Mouse (Mus musculus) stomach, embryonic 14.5 days (tissue): ENCODE data around the gene Gm11559. TPM values are rescaled to one million over a fixed set of nuclear protein-coding genes. Genes with fewer than 3 reads are reported as not detected.
"Not testable (repeated sequence)": the region's sequence is repeated elsewhere in the genome, so short reads cannot be mapped to it uniquely, and the experiment has no call there.

Experiments
- ATAC-seq: fragments of 200-750 bp; cut with Nextera tagmentation; 2 replicates; pipeline ENCODE4 v1.8.0; 2017; ENCODE audit warnings: low read depth, moderate TSS enrichment; ENCODE audit not compliant: insufficient number of reproducible peaks, insufficient read depth, low FRiP score
- H3K27ac ChIP-seq: fragments of 300-500 bp; sonication (generic); 2 replicates; pipeline ENCODE4 v1.5.1; 2014; ENCODE audit warnings: mild to moderate bottlenecking, low read length, moderate library complexity, mixed read lengths
- H3K27me3 ChIP-seq: fragments of 300-500 bp; sonication (generic); 2 replicates; pipeline ENCODE4 v1.6.1; 2014; ENCODE audit warnings: low read length, control low read depth, mixed read lengths; ENCODE audit not compliant: control insufficient read depth, insufficient read depth
- H3K36me3 ChIP-seq: fragments of 300-500 bp; sonication (generic); 2 replicates; pipeline ENCODE4 v1.6.1; 2014; ENCODE audit warnings: mild to moderate bottlenecking, control low read depth, low read length, moderate library complexity, mixed read lengths; ENCODE audit not compliant: control insufficient read depth, insufficient read depth
- H3K4me1 ChIP-seq: fragments of 300-500 bp; sonication (generic); 2 replicates; pipeline ENCODE4 v1.6.1; 2014; ENCODE audit warnings: low read length, control low read depth, mixed read lengths; ENCODE audit not compliant: control insufficient read depth, insufficient read depth
- H3K4me2 ChIP-seq: fragments of 300-500 bp; sonication (generic); replicated peaks from 2 replicates; pipeline ENCODE4 v1.6.1; 2014; ENCODE audit warnings: low read depth, low read length, control low read depth
- H3K4me3 ChIP-seq: fragments of 300-500 bp; sonication (generic); 2 replicates; pipeline ENCODE4 v1.5.1; 2014; ENCODE audit warnings: low read depth, low read length, control low read depth
- H3K9ac ChIP-seq: fragments of 300-500 bp; sonication (generic); replicated peaks from 2 replicates; pipeline ENCODE4 v1.6.1; 2014; ENCODE audit warnings: low read depth, mild to moderate bottlenecking, control low read depth, low read length, moderate library complexity, mixed read lengths
- H3K9me3 ChIP-seq: fragments of 300-500 bp; sonication (generic); 2 replicates; pipeline ENCODE4 v1.6.1; 2016; ENCODE audit warnings: low read depth, low read length, control low read depth; ENCODE audit not compliant: control insufficient read depth
- WGBS: fragments of 180-500 bp; shearing (Covaris S2); extraction: QIAGEN DNeasy Blood & Tissue Kit; methylation state at CpG from one replicate; pipeline ENCODE4 v1.1.7; 2014; 5-methylcytosine and 5-hydroxymethylcytosine counted together
- polyA plus RNA-seq: library from polyadenylated mRNA; unstranded; fragments of >200 nt; fragmentation: Nextera tagmentation; extraction: Ambion mirVana; gene quantifications from 2 replicates; pipeline ENCODE4 v1.2.1, GENCODE M21; 2014

Gene Gm11559
- polyA plus RNA-seq, 1 experiment from 2014 or later, result not detected

- not testable (repeated sequence) for H3K36me3 ChIP-seq, H3K27me3 ChIP-seq, H3K4me3 ChIP-seq, H3K4me1 ChIP-seq, ATAC-seq, H3K27ac ChIP-seq, H3K9me3 ChIP-seq, H3K4me2 ChIP-seq, H3K9ac ChIP-seq
- WGBS, result 72% methylated on average over 1 of the region's 1 CpGs
These were observed 8.8 kb downstream of the Gm11559 start, which contains the start of gene Krtap9-1 for GRCm38 (mm10) chr11:99873089-99873488. Krtap9-1 (plus strand) TSS chr11:99873389.

GRCm38 (mm10) chr11:99878887-99879286 is 14.6 kb downstream of the Gm11559 start, which contains the start of gene Gm11567:
Gm11567 (plus strand) TSS chr11:99879187.
- not testable (repeated sequence) for H3K4me1 ChIP-seq, H3K36me3 ChIP-seq, H3K4me3 ChIP-seq, H3K9me3 ChIP-seq, H3K27ac ChIP-seq, ATAC-seq, H3K4me2 ChIP-seq, H3K9ac ChIP-seq, H3K27me3 ChIP-seq
- WGBS, result 61% methylated on average over 1 of the region's 1 CpGs

DNA sequence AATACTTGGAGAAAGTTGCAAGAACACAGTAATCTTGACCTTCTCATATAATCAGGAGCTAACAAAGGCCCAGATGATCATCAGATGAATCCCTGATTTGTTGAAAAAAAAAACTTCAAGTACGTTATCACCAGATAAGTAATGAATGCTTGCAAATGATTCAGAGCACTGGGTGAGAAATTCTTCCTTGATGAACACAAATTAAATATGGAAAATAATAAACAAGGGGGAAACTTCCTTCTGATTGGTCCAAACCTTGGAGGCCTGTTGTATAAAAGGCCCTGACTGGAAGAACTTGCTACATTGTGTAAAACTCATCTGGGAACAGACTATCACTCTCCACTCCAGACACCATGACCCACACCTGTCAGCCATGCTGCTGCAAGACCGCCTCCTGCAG is 43.3 kb downstream of the Gm11559 start, which contains the start of gene Krtap31-1:
Gene Krtap31-1, plus strand, starts transcription at position 301 of the 400 bp plus-strand sequence.
- no peaks in the 10 kb centered on the region for H3K4me1 ChIP-seq
- WGBS, result 83% methylated on average over 2 of the region's 2 CpGs

GRCm38 (mm10) chr11:99914451-99914850 is 50.2 kb downstream of the Gm11559 start, which contains the start of gene Gm11565:
Gm11565 (plus strand) TSS chr11:99914751.
- H3K27ac ChIP-seq, result no peak within 1 kb of the TSS
- H3K4me3 ChIP-seq, result no peak within 1 kb of the TSS
- H3K27me3 ChIP-seq, result no peaks in the 10 kb centered on the region
- H3K4me1 ChIP-seq, result no peaks in the 10 kb centered on the region
- H3K36me3 ChIP-seq, result no peaks in the 10 kb centered on the region
- ATAC-seq, result no peak
- no peak within 1 kb of the TSS for H3K9ac ChIP-seq
- H3K9me3 ChIP-seq, result no peaks in the 10 kb centered on the region
- WGBS, result 89% methylated on average over 3 of the region's 3 CpGs
- H3K4me2 ChIP-seq, result no peak within 1 kb of the TSS

More for the DNA sequence above, 43.3 kb downstream of the Gm11559 start, which contains the start of gene Krtap31-1:
- Histone ChIP-seq H3K9ac (no peak within 1 kb of the TSS), H3K36me3 (no peaks in the 10 kb centered on the region), H3K4me2 (no peak within 1 kb of the TSS), H3K9me3 (no peaks in the 10 kb centered on the region), H3K27ac (no peak within 1 kb of the TSS), H3K27me3 (no peaks in the 10 kb centered on the region), H3K4me3 (no peak within 1 kb of the TSS)
- ATAC-seq, result no peak

Other genes with a start within 250 kb of the Gm11559 start
- gene Krtap2-4, start 249.6 kb upstream of the Gm11559 start, polyA plus RNA-seq, result not detected in 2 replicates
- not detected in 2 replicates for gene Gm11562, start 244.0 kb upstream of the Gm11559 start, polyA plus RNA-seq
- not detected in 2 replicates for gene Krtap4-1, start 236.2 kb upstream of the Gm11559 start, polyA plus RNA-seq
- not detected in 2 replicates for gene Krtap4-2, start 229.4 kb upstream of the Gm11559 start, polyA plus RNA-seq
- gene Krtap4-7, start 220.4 kb upstream of the Gm11559 start, polyA plus RNA-seq, result not detected in 2 replicates
- not detected in 2 replicates for gene Gm11555, start 214.2 kb upstream of the Gm11559 start, polyA plus RNA-seq
- not detected in 2 replicates for gene Gm11563, start 205.5 kb upstream of the Gm11559 start, polyA plus RNA-seq
- not detected in 2 replicates for gene Krtap4-6, start 198.5 kb upstream of the Gm11559 start, polyA plus RNA-seq
- not detected in 2 replicates for gene Gm14190, start 173.7 kb upstream of the Gm11559 start, polyA plus RNA-seq
- not detected in 2 replicates for gene Gm14180, start 130.2 kb upstream of the Gm11559 start, polyA plus RNA-seq
- not detected in 2 replicates for gene Gm11595, start 91.6 kb upstream of the Gm11559 start, polyA plus RNA-seq
- gene Krtap4-8, start 83.8 kb upstream of the Gm11559 start, polyA plus RNA-seq, result not detected in 2 replicates
- gene Krtap4-9, start 79.3 kb upstream of the Gm11559 start, polyA plus RNA-seq, result not detected in 2 replicates
- not detected in 2 replicates for gene Gm11596, start 71.0 kb upstream of the Gm11559 start, polyA plus RNA-seq
- not detected in 2 replicates for gene Gm11569, start 65.5 kb upstream of the Gm11559 start, polyA plus RNA-seq
- gene Gm11554, start 60.0 kb upstream of the Gm11559 start, polyA plus RNA-seq, result not detected in 2 replicates
- not detected in 2 replicates for gene Krtap4-13, start 54.6 kb upstream of the Gm11559 start, polyA plus RNA-seq
- gene Gm11564, start 48.8 kb upstream of the Gm11559 start, polyA plus RNA-seq, result not detected in 2 replicates
- not detected in 2 replicates for gene 2300003K06Rik, start 26.4 kb upstream of the Gm11559 start, polyA plus RNA-seq
- not detected in 2 replicates for gene Krtap4-16, start 12.9 kb upstream of the Gm11559 start, polyA plus RNA-seq
- not detected in 2 replicates for gene Gm11568, start 6.6 kb upstream of the Gm11559 start, polyA plus RNA-seq
- gene Krtap9-1, start 8.9 kb downstream of the Gm11559 start, polyA plus RNA-seq, result not detected in 2 replicates
- gene Gm11567, start 14.7 kb downstream of the Gm11559 start, polyA plus RNA-seq, result not detected in 2 replicates
- not detected in 2 replicates for gene Krtap31-1, start 43.4 kb downstream of the Gm11559 start, polyA plus RNA-seq
- not detected in 2 replicates for gene Gm11565, start 50.3 kb downstream of the Gm11559 start, polyA plus RNA-seq
- gene Krtap31-2, start 71.8 kb downstream of the Gm11559 start, polyA plus RNA-seq, result not detected in 2 replicates
- gene Krtap9-5, start 84.0 kb downstream of the Gm11559 start, polyA plus RNA-seq, result not detected in 2 replicates
- not detected in 2 replicates for gene Krtap29-1, start 114.6 kb downstream of the Gm11559 start, polyA plus RNA-seq
- gene Krtap16-1, start 122.1 kb downstream of the Gm11559 start, polyA plus RNA-seq, result not detected in 2 replicates
- not detected in 2 replicates for gene Krtap17-1, start 129.5 kb downstream of the Gm11559 start, polyA plus RNA-seq
- not detected in 2 replicates for gene Krt33a, start 151.7 kb downstream of the Gm11559 start, polyA plus RNA-seq
- 0.26 TPM in 1 of 2 replicates, not detected in the other for gene Krt33b, start 165.4 kb downstream of the Gm11559 start, polyA plus RNA-seq
- gene Krt34, start 177.1 kb downstream of the Gm11559 start, polyA plus RNA-seq, result 0.36 TPM in 1 of 2 replicates, not detected in the other
- gene Krt31, start 186.1 kb downstream of the Gm11559 start, polyA plus RNA-seq, result 0.67 and 0.69 TPM in 2 replicates
- not detected in 2 replicates for gene Krt32, start 223.8 kb downstream of the Gm11559 start, polyA plus RNA-seq
- not detected in 2 replicates for gene Krt35, start 231.8 kb downstream of the Gm11559 start, polyA plus RNA-seq
- 0.29 and 0.35 TPM in 2 replicates for gene Krt36, start 241.2 kb downstream of the Gm11559 start, polyA plus RNA-seq